Mouse (Mus musculus): ENCODE results near the gene Evx2.

GRCm38 (mm10) chr2:74671847-74672246, 12.5 kb upstream of the Evx2 start:
- TF ChIP-seq POLR2A (IDR thresholded peaks at IDR 0.05; ENCODE audit: control insufficient read depth, low read depth, low read length): no peak
- no peak for TF ChIP-seq CTCF (IDR thresholded peaks at IDR 0.05; ENCODE audit: control insufficient read depth, insufficient read depth, insufficient replicate concordance, low read depth, low read length)

All from testis, adult 2 months (tissue).